Mouse (Mus musculus) kidney, adult 2 months (tissue): ENCODE data around the gene Eno2. TPM values are rescaled to one million over a fixed set of nuclear protein-coding genes. Genes with fewer than 3 reads are reported as not detected.

Source experiments
- DNase-seq: peaks from one replicate; pipeline ENCODE4 v3.0.0; 2021
- H3K27ac ChIP-seq: fragments of 200-500 bp; 2 replicates; pipeline ENCODE4 v1.5.1; 2012; ENCODE audit warnings: low read depth, low read length, control low read depth, inconsistent platforms; ENCODE audit not compliant: insufficient read depth
- H3K27me3 ChIP-seq: fragments of 200-500 bp; replicated peaks from 2 replicates; pipeline ENCODE4 v1.6.1; 2012; ENCODE audit warnings: mild to moderate bottlenecking, moderate library complexity, low read length, inconsistent platforms; ENCODE audit not compliant: control insufficient read depth, insufficient read depth
- H3K36me3 ChIP-seq: fragments of 200-500 bp; 2 replicates; pipeline ENCODE4 v1.6.1; 2012; ENCODE audit warnings: mild to moderate bottlenecking, moderate library complexity, low read length, inconsistent platforms; ENCODE audit not compliant: control insufficient read depth, insufficient read depth
- H3K4me1 ChIP-seq: fragments of 200-500 bp; 2 replicates; pipeline ENCODE4 v1.6.1; 2011; ENCODE audit warnings: low read length; ENCODE audit not compliant: control insufficient read depth, insufficient read depth
- H3K4me3 ChIP-seq: fragments of 200-500 bp; 2 replicates; pipeline ENCODE4 v1.5.1; 2011; ENCODE audit warnings: mild to moderate bottlenecking, low read depth, low read length, control low read depth; ENCODE audit not compliant: insufficient read depth
- CTCF ChIP-seq: fragments of 200-500 bp; conservative IDR thresholded peaks from 2 replicates; pipeline ENCODE4 v1.5.1; 2011; ENCODE audit warnings: low read depth, mild to moderate bottlenecking, control low read depth, low read length, moderate library complexity, mixed read lengths; ENCODE audit not compliant: insufficient read depth, insufficient read length
- POLR2A ChIP-seq: fragments of 200-500 bp; IDR thresholded peaks from one replicate; pipeline ENCODE4 v1.6.1; 2011; ENCODE audit warnings: low read depth, low read length, control low read depth
- WGBS: fragments of 180-500 bp; shearing (Covaris S2); methylation state at CpG from one replicate; pipeline ENCODE4 v1.1.7; 2018; 5-methylcytosine and 5-hydroxymethylcytosine counted together
- polyA plus RNA-seq: library from polyadenylated mRNA; depleted of rRNA; stranded (reverse); fragments of >200 nt; gene quantifications from 2 replicates; pipeline ENCODE4 v1.2.3, GENCODE M21; 2012

Eno2 gene
- polyA plus RNA-seq, 1 experiment = 3.2 TPM

DNA sequence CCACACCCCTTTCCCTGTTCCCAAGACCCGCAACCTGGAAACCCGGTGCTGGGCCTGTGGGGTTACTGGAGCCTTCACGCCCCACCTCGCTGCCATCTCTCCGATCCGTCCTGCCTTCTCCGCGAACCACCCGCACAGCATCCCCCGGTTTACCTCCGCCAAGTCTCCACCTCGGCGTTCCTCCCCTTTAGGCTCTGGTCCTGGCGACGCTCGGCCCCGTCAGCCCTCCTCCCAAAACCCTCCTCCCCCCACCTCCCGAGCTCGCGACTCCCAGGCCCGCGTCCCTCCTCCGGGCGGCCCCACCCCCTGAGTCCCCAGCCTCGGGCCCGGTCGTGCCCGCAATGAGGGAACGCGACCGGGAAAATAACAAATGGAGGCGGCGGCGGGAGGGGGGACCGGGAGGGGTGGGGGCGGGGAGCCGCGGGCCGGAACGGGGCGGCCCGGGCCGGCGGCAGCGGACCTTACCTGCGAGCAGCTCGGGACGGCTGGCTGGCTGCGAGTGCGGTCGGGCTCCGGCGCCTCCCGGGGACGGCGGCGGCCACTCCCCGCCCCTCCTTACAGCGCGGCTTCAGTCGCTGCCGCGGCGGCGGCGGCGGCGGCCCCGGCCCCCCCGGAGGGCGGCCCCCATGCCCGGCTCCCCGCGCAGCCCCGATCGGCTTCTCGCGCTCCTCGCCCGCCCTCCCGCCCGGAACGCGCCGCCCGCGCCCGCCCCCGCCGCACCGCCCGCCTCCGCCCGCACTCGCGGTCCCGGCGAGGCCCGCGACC is 13.5 kb downstream of the Eno2 start, which contains the start of the genes Gm45234 and Atn1:
Gene Gm45234 (minus strand): TSS at position 191 of the 765 bp plus-strand sequence.
Gene Atn1 (minus strand): TSS at position 694 of the 765 bp plus-strand sequence.
- H3K36me3 ChIP-seq = no peaks in the 10 kb centered on the region
- no peaks in the 10 kb centered on the region for H3K27me3 ChIP-seq
- peak within 1 kb of the TSS; percentile 91 for H3K4me3 ChIP-seq
- H3K4me1 ChIP-seq = peaks cover 22% of the 10 kb centered on the region
- H3K27ac ChIP-seq = peak within 1 kb of the TSS; percentile 89
- TF ChIP-seq CTCF (no peak), POLR2A (no peak)
- DNase-seq = peak; percentile 83
- under 1% methylated on average over 86 of the region's 100 CpGs for WGBS

DNA sequence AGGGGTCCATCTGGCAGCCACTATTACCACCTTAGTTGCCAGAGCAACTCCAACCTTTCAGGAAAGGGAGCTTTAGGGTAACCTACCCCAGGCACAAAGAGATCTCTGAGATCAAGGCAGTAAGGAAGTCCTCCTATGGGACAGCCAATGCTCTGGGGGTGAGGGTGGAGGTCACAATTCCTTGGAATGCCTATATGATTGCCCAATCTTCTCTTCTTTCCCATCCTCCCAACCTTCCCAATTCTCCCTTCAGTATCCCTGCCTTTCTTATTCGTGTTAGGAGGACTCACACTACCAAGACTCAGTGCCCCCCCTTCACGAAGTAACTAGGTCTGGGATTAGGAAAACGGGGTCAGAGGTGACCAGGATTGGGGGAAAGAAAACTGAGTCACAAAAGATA is 14.2 kb downstream of the Eno2 start:
- Histone ChIP-seq H3K4me1 (peaks cover 22% of the 10 kb centered on the region), H3K4me3 (peak overlapping the region; percentile 91), H3K27me3 (no peaks in the 10 kb centered on the region), H3K36me3 (no peaks in the 10 kb centered on the region), H3K27ac (peak overlapping the region; percentile 79)
- WGBS = 3% methylated on average over 3 of the region's 3 CpGs
- no peak for TF ChIP-seq CTCF
- TF ChIP-seq POLR2A = no peak
- DNase-seq = no peak

DNA sequence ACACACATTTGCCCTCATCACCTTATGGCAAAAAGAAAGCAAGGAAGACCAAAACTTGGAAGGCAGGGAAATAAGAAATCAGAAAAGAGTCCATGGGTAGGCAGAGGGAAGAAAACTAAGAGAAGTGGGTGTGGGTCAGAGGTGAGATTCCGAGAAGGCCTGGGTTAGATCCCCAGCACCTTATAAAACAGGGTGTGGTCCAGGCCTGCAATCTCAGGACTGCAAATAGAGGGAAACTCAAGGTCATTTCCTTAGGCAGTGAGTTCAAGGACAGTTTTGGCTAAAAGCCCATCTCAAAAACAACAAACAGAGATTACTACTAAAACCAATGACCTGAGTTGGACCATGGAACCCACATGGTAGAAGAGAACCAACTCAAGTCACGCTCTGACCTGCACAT is 15.6 kb downstream of the Eno2 start:
- peaks cover 22% of the 10 kb centered on the region for H3K4me1 ChIP-seq
- H3K27me3 ChIP-seq = no peaks in the 10 kb centered on the region
- no peak for TF ChIP-seq POLR2A
- TF ChIP-seq CTCF = no peak
- H3K36me3 ChIP-seq = no peaks in the 10 kb centered on the region
- 56% methylated on average over 2 of the region's 2 CpGs for WGBS
- H3K4me3 ChIP-seq = no peak overlapping the region
- peak; percentile 47 for DNase-seq
- peak overlapping the region; percentile 40 for H3K27ac ChIP-seq

DNA sequence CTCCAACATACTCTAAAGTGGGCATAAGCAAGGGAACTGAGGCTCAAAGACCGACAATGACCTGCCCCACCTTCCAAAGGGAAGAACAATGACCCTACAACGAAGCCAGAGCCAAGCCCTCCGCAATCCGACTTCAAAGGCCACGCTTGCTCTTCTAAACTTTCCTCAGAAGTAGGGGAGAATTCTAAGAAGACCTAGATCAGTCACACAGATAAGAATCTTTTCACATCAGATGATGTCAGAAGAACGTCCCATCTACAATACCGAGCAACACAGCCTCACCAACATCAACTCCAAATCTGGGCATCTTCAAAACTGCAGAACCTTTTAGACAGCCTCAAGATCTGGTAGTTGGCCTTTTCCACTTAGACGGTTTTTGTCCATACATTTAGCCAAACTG is 19.1 kb downstream of the Eno2 start:
- 84% methylated on average over 8 of the region's 8 CpGs for WGBS
- Histone ChIP-seq H3K4me3 (no peak overlapping the region), H3K27ac (no peak overlapping the region), H3K4me1 (peaks cover 13% of the 10 kb centered on the region), H3K27me3 (no peaks in the 10 kb centered on the region), H3K36me3 (0 out of 2 replicates have a peak, but pooled peaks cover 1% of the 10 kb centered on the region)
- TF ChIP-seq CTCF (no peak), POLR2A (no peak)
- no peak for DNase-seq

DNA sequence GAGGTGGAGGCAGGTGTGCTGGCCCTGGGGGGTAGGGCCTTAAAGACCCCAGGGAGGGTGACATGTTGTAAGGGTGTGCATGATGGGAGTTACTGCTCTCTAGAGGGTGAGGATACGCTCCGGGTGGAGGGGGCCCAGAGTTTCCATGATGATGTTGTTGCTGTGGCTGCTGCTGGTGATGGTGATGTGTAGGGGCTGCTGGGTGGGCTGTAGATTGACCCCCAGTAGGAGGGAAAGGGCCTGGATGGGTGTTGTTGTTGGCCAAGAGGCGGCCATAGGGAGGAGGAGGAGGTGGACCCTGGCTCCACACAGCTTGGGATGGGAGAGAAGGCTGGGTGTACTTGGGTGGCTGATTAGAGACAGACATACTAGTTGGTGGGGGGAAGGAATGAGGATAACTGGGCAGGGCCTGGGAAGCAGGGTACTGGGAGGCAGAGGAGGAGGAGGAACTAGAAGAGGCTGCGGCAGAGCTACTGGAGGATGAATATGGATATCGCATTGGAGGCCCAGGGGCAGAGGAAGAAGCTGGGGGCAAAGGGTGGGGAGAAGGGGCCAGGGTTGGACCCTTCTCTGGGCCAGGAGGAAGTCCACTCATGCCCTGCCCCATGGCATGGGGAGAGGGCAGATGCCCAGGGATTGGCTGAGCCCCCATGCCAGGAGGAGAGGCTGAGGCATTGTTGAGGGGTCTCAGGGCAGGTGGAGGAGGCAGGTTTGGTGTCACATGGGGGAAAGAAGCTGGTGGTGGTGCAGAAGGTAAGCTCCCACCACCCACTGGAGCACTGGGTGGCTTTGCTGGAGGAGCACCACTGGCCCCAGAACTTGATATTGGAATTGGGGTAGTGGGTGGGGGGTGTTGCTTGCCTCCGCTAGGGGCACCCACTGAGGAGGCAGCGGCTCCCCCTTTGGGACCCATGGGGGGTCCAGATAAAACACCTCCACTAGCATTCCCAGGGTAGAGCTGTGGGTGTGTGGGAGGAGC is 22.5 kb downstream of the Eno2 start:
- Histone ChIP-seq H3K27me3 (no peaks in the 10 kb centered on the region), H3K27ac (no peak overlapping the region), H3K4me3 (no peak overlapping the region), H3K36me3 (0 out of 2 replicates have a peak, but pooled peaks cover 1% of the 10 kb centered on the region), H3K4me1 (peaks cover 7% of the 10 kb centered on the region; the same call in 1 of the 2 replicates)
- no peak for DNase-seq
- WGBS = 88% methylated on average over 7 of the region's 7 CpGs
- TF ChIP-seq CTCF (no peak), POLR2A (no peak)

DNA sequence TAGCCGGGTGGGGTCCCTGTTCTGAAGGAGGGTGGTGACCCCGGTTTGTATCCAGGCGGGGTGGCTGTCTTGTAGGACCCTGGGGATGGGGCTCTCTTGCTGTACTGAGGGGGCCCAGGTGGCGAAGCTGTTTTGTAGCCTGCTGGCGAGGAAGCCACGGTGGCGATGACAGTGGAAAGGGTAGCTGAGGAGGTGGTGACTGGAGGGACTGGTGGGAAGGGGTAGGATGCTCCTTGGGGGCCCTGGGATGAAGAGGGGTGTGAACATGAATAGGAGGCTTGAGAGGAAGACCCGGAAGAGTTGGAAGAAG is 23.2 kb downstream of the Eno2 start:
- no peak for TF ChIP-seq POLR2A
- TF ChIP-seq CTCF = no peak
- WGBS = 31% methylated on average over 8 of the region's 8 CpGs
- H3K4me1 ChIP-seq = peaks cover 12% of the 10 kb centered on the region; the same call in 1 of the 2 replicates
- peak overlapping the region; percentile 54 for H3K27ac ChIP-seq
- no peaks in the 10 kb centered on the region for H3K27me3 ChIP-seq
- H3K4me3 ChIP-seq = peak overlapping the region; percentile 71; the same call in 1 of the 2 replicates
- H3K36me3 ChIP-seq = 0 out of 2 replicates have a peak, but pooled peaks cover 1% of the 10 kb centered on the region
- no peak for DNase-seq
